Mouse (Mus musculus) midbrain, postnatal 0 days (tissue): ENCODE measurements at regions not wholly inside any gene's neighbourhood (a gene's known extent, or its start where the extent isn't known, plus 50 kb on each side); places are given as distances from the start of the nearest gene placed in this dataset.

Source experiments
- ATAC-seq: fragments of 200-750 bp; cut with Nextera tagmentation; 2 replicates; pipeline ENCODE4 v1.8.0; 2017; ENCODE audit warnings: moderate number of reproducible peaks, mild to moderate bottlenecking, moderate TSS enrichment, moderate library complexity; ENCODE audit not compliant: low FRiP score
- DNase-seq: peaks from one replicate; pipeline ENCODE4 v3.0.0-alpha.2; 2015; ENCODE audit warnings: low spot score
- H3K27ac ChIP-seq: fragments of 300-500 bp; sonication (generic); 2 replicates; pipeline ENCODE4 v1.5.1; 2014; ENCODE audit warnings: low read depth, mild to moderate bottlenecking, low read length, mixed read lengths
- H3K27me3 ChIP-seq: fragments of 300-500 bp; sonication (generic); 2 replicates; pipeline ENCODE4 v1.6.1; 2014; ENCODE audit warnings: low read length, control low read depth, mixed read lengths; ENCODE audit not compliant: insufficient read depth
- H3K36me3 ChIP-seq: fragments of 300-500 bp; sonication (generic); 2 replicates; pipeline ENCODE4 v1.6.1; 2014; ENCODE audit warnings: low read length, control low read depth, mixed read lengths; ENCODE audit not compliant: insufficient read depth
- H3K4me1 ChIP-seq: fragments of 300-500 bp; sonication (generic); 2 replicates; pipeline ENCODE4 v1.6.1; 2014; ENCODE audit warnings: mild to moderate bottlenecking, control low read depth, antibody characterized with exemption, low read length, mixed read lengths; ENCODE audit not compliant: insufficient read depth
- H3K4me2 ChIP-seq: fragments of 300-500 bp; sonication (generic); 2 replicates; pipeline ENCODE4 v1.6.1; 2014; ENCODE audit warnings: low read depth, mild to moderate bottlenecking, low read length, mixed read lengths; ENCODE audit not compliant: poor library complexity, severe bottlenecking
- H3K4me3 ChIP-seq: fragments of 300-500 bp; sonication (generic); 2 replicates; pipeline ENCODE4 v1.5.1; 2014; ENCODE audit warnings: low read depth, mild to moderate bottlenecking, low read length, moderate library complexity
- H3K9ac ChIP-seq: fragments of 300-500 bp; sonication (generic); replicated peaks from 2 replicates; pipeline ENCODE4 v1.6.1; 2014; ENCODE audit warnings: mild to moderate bottlenecking, low read length, moderate library complexity, mixed read lengths; ENCODE audit not compliant: poor library complexity, severe bottlenecking
- H3K9me3 ChIP-seq: fragments of 300-500 bp; sonication (generic); 2 replicates; pipeline ENCODE4 v1.6.1; 2016; ENCODE audit warnings: low read length, control low read depth
- CTCF ChIP-seq: IDR thresholded peaks from 2 replicates; pipeline ENCODE4 v1.5.1; 2016; ENCODE audit warnings: antibody characterized with exemption, mild to moderate bottlenecking
- WGBS: fragments of 180-500 bp; shearing (Covaris S2); extraction: QIAGEN DNeasy Blood & Tissue Kit; methylation state at CpG from one replicate; pipeline ENCODE4 v1.1.7; 2014; 5-methylcytosine and 5-hydroxymethylcytosine counted together

GRCm38 (mm10) chr4:64142963-64143362 lies 96.1 kb upstream of the Tnc start:
- Histone ChIP-seq H3K9ac (no peak overlapping the region), H3K27me3 (no peaks in the 10 kb centered on the region), H3K4me3 (no peak overlapping the region), H3K27ac (no peak overlapping the region), H3K36me3 (no peaks in the 10 kb centered on the region), H3K4me2 (no peak overlapping the region), H3K4me1 (no peaks in the 10 kb centered on the region), H3K9me3 (no peaks in the 10 kb centered on the region)
- peak; percentile 48 for DNase-seq
- WGBS, result 62% methylated on average over 2 of the region's 2 CpGs
- no peak for ATAC-seq
- no peak for TF ChIP-seq CTCF

- 40% methylated on average over 5 of the region's 5 CpGs for WGBS
- H3K36me3 ChIP-seq, result no peaks in the 10 kb centered on the region
- no peaks in the 10 kb centered on the region for H3K27me3 ChIP-seq
- DNase-seq, result peak; percentile 43
- H3K4me1 ChIP-seq, result no peaks in the 10 kb centered on the region
- no peak overlapping the region for H3K27ac ChIP-seq
- H3K4me3 ChIP-seq, result no peak overlapping the region
- no peak overlapping the region for H3K4me2 ChIP-seq
- no peak overlapping the region for H3K9ac ChIP-seq
- H3K9me3 ChIP-seq, result no peaks in the 10 kb centered on the region
- no peak; the same call in 1 of the 2 replicates for ATAC-seq
- no peak for TF ChIP-seq CTCF
Observed at GRCm38 (mm10) chr4:64142356-64142787, 95.6 kb upstream of the Tnc start.

- Histone ChIP-seq H3K4me1 (no peaks in the 10 kb centered on the region), H3K27me3 (no peaks in the 10 kb centered on the region), H3K36me3 (no peaks in the 10 kb centered on the region), H3K4me3 (no peak overlapping the region), H3K4me2 (no peak overlapping the region), H3K27ac (no peak overlapping the region), H3K9ac (no peak overlapping the region), H3K9me3 (no peaks in the 10 kb centered on the region)
- WGBS, result 85% methylated on average over 4 of the region's 4 CpGs
- DNase-seq, result no peak
- TF ChIP-seq CTCF, result no peak
- ATAC-seq, result no peak
Observed at GRCm38 (mm10) chr4:64139836-64140235, 93.0 kb upstream of the Tnc start.

GRCm38 (mm10) chr4:64135036-64135435 lies 88.2 kb upstream of the Tnc start:
- H3K27me3 ChIP-seq, result no peaks in the 10 kb centered on the region
- ATAC-seq (no peak), DNase-seq (no peak)
- TF ChIP-seq CTCF, result no peak
- H3K9ac ChIP-seq, result no peak overlapping the region
- H3K9me3 ChIP-seq, result no peaks in the 10 kb centered on the region
- no peaks in the 10 kb centered on the region for H3K4me1 ChIP-seq
- 85% methylated on average over 3 of the region's 3 CpGs for WGBS
- no peak overlapping the region for H3K4me3 ChIP-seq
- no peak overlapping the region for H3K27ac ChIP-seq
- no peaks in the 10 kb centered on the region for H3K36me3 ChIP-seq
- no peak overlapping the region for H3K4me2 ChIP-seq

GRCm38 (mm10) chr4:64129290-64129689 lies 82.5 kb upstream of the Tnc start:
- WGBS, result 87% methylated on average over 1 of the region's 1 CpGs
- H3K9ac ChIP-seq, result no peak overlapping the region

GRCm38 (mm10) chr4:64124387-64125088 lies 77.7 kb upstream of the Tnc start:
- no peaks in the 10 kb centered on the region for H3K4me1 ChIP-seq
- WGBS, result 94% methylated on average over 2 of the region's 2 CpGs
- no peak for DNase-seq
- H3K27ac ChIP-seq, result no peak overlapping the region
- no peak for ATAC-seq
- no peak overlapping the region for H3K4me2 ChIP-seq
- no peaks in the 10 kb centered on the region for H3K9me3 ChIP-seq
- TF ChIP-seq CTCF, result no peak
- H3K27me3 ChIP-seq, result no peaks in the 10 kb centered on the region
- H3K36me3 ChIP-seq, result no peaks in the 10 kb centered on the region
- no peak overlapping the region for H3K4me3 ChIP-seq
- no peak overlapping the region for H3K9ac ChIP-seq

More at GRCm38 (mm10) chr4:64129290-64129689, 82.5 kb upstream of the Tnc start:
- ATAC-seq, result no peak
- H3K27ac ChIP-seq, result no peak overlapping the region
- no peaks in the 10 kb centered on the region for H3K27me3 ChIP-seq
- no peak overlapping the region for H3K4me2 ChIP-seq
- no peaks in the 10 kb centered on the region for H3K36me3 ChIP-seq
- no peaks in the 10 kb centered on the region for H3K9me3 ChIP-seq
- TF ChIP-seq CTCF, result no peak
- no peak overlapping the region for H3K4me3 ChIP-seq
- DNase-seq, result no peak
- H3K4me1 ChIP-seq, result no peaks in the 10 kb centered on the region
